Mouse (Mus musculus) forebrain, embryonic 14.5 days (tissue): ENCODE measurements at regions not wholly inside any gene's neighbourhood (a gene's known extent, or its start where the extent isn't known, plus 50 kb on each side); places are given as distances from the start of the nearest gene placed in this dataset.

Experiments used
- ATAC-seq: fragments of 200-750 bp; cut with Nextera tagmentation; 2 replicates; pipeline ENCODE4 v1.8.0; 2017; ENCODE audit warnings: mild to moderate bottlenecking, moderate library complexity
- DNase-seq: peaks from one replicate; pipeline ENCODE4 v3.0.0-alpha.2; 2015; ENCODE audit warnings: low spot score
- H3K27ac ChIP-seq: fragments of 300-500 bp; sonication (generic); 2 replicates; pipeline ENCODE4 v1.5.1; 2014; ENCODE audit warnings: low read depth, mild to moderate bottlenecking, control low read depth, low read length, moderate library complexity
- H3K27me3 ChIP-seq: fragments of 300-500 bp; sonication (generic); replicated peaks from 2 replicates; pipeline ENCODE4 v1.6.1; 2014; ENCODE audit warnings: low read length, control low read depth, mixed read lengths; ENCODE audit not compliant: control insufficient read depth, insufficient read depth
- H3K36me3 ChIP-seq: fragments of 300-500 bp; sonication (generic); 2 replicates; pipeline ENCODE4 v1.6.1; 2014; ENCODE audit warnings: low read length, control low read depth; ENCODE audit not compliant: control insufficient read depth, insufficient read depth
- H3K4me1 ChIP-seq: fragments of 300-500 bp; sonication (generic); 2 replicates; pipeline ENCODE4 v1.6.1; 2014; ENCODE audit warnings: antibody characterized with exemption, low read length, control low read depth; ENCODE audit not compliant: control insufficient read depth, insufficient read depth
- H3K4me2 ChIP-seq: fragments of 300-500 bp; sonication (generic); 2 replicates; pipeline ENCODE4 v1.6.1; 2014; ENCODE audit warnings: mild to moderate bottlenecking, control low read depth, low read length
- H3K4me3 ChIP-seq: fragments of 300-500 bp; sonication (generic); 2 replicates; pipeline ENCODE4 v1.5.1; 2014; ENCODE audit warnings: low read depth, low read length, control low read depth
- H3K9ac ChIP-seq: fragments of 300-500 bp; sonication (generic); 2 replicates; pipeline ENCODE4 v1.6.1; 2014; ENCODE audit warnings: mild to moderate bottlenecking, low read length, control low read depth, moderate library complexity
- H3K9me3 ChIP-seq: fragments of 300-500 bp; sonication (generic); replicated peaks from 2 replicates; pipeline ENCODE4 v1.6.1; 2016; ENCODE audit warnings: low read length, control low read depth, mixed read lengths; ENCODE audit not compliant: control insufficient read depth
- WGBS: fragments of 180-500 bp; shearing (Covaris S2); extraction: QIAGEN DNeasy Blood & Tissue Kit; methylation state at CpG from one replicate; pipeline ENCODE4 v1.1.7; 2014; 5-methylcytosine and 5-hydroxymethylcytosine counted together

GRCm38 (mm10) chr1:55874868-55875144 is 469.1 kb downstream of the Plcl1 start:
- no peaks in the 10 kb centered on the region for H3K9me3 ChIP-seq
- ATAC-seq = 0 out of 2 replicates have a peak, but pooled peaks have one; percentile 18
- H3K27ac ChIP-seq = no peak overlapping the region
- no peak overlapping the region for H3K9ac ChIP-seq
- no peak overlapping the region for H3K4me2 ChIP-seq
- peak; percentile 67 for DNase-seq
- WGBS = 66% methylated on average over 4 of the region's 4 CpGs
- no peaks in the 10 kb centered on the region for H3K4me1 ChIP-seq
- no peaks in the 10 kb centered on the region for H3K27me3 ChIP-seq
- H3K36me3 ChIP-seq = no peaks in the 10 kb centered on the region
- no peak overlapping the region for H3K4me3 ChIP-seq

DNA sequence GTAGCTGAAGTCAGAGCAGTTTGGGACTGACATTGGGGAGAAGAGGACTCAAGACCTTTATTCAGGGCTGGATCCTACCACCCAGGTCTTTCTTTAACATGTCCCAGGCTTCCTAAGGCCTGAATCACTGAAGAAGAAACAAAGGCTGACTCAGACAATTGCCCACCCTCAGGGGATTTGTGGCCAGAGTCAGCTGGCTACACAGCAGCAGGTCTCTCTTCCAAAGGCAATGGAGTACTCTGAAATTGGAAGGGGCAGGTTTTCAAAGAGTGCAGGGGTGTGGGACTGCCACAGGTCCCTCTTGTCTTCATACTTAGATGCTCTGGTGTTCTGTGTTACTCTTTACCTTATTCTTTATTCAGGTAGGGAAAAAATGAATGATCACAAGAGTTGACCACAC is 478.9 kb downstream of the Plcl1 start:
- Histone ChIP-seq H3K9me3 (peaks cover 4% of the 10 kb centered on the region; the same call in 1 of the 2 replicates), H3K27ac (no peak overlapping the region), H3K4me3 (no peak overlapping the region), H3K27me3 (no peaks in the 10 kb centered on the region), H3K9ac (no peak overlapping the region), H3K4me1 (peaks cover 28% of the 10 kb centered on the region), H3K4me2 (no peak overlapping the region), H3K36me3 (no peaks in the 10 kb centered on the region)
- ATAC-seq = no peak
- no peak for DNase-seq

DNA sequence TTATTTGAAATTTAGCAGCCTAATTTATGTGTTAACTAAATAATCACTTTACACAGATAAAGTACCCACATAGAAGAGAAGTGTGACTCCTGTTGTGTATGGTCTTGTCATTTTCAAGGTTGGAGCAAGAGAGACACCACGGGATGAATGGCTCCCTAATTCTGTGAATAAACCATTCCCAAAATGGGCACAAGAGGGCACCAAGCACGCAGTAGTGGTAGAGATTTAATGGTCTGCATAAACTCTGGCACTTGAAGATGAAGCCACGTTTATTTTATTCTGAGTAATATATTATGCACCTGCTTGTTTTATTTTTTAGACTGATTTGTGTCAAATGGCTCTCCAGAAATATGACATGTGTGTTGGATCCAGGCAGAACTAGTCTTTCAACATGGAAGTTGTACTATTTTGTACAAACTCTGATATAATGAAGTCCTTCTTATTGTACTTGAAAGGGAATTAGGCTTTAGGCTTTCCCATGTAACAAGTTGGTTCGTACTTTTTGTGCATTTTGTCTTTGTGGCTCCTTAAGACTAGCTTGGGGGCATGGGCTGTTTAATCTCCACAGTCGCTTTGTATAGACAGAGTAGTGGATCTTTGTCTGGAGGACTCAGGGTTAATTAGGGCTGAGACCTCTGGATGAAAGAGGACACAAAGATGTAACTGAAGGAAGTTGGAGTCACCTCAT is 480.8 kb downstream of the Plcl1 start:
- 5% methylated on average over 5 of the region's 5 CpGs for WGBS
- no peak overlapping the region for H3K27ac ChIP-seq
- peak; percentile 65 for ATAC-seq
- peak; percentile 89 for DNase-seq
- no peaks in the 10 kb centered on the region for H3K9me3 ChIP-seq
- no peak overlapping the region for H3K9ac ChIP-seq
- H3K4me2 ChIP-seq = no peak overlapping the region
- no peaks in the 10 kb centered on the region for H3K36me3 ChIP-seq
- no peak overlapping the region for H3K4me3 ChIP-seq
- peaks cover 28% of the 10 kb centered on the region for H3K4me1 ChIP-seq
- H3K27me3 ChIP-seq = peaks cover 11% of the 10 kb centered on the region; the same call in 1 of the 2 replicates

DNA sequence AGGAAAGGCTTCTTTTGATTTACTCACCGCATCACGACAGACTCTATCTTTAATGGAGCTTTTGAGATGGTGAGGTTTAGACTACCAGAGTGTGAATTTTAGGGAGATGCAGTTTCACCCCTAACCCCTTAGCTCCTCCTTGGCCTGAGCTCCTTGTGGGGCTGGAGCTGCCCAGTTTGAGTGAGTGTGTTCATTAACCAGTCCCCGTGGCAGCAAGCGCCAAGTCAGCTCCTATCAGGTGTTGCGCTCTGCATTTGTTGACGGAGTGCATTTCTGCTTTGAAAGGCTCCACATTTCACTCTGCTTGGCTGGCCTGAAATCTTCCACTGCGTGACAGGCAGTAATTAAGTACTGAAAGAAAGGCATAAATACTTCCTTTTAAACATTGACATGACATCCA is 481.7 kb downstream of the Plcl1 start:
- H3K27me3 ChIP-seq = peaks cover 17% of the 10 kb centered on the region; the same call in 1 of the 2 replicates

GRCm38 (mm10) chr1:55888711-55889366 is 483.1 kb downstream of the Plcl1 start:
- DNase-seq = peak; percentile 83
- peaks cover 19% of the 10 kb centered on the region; the same call in 1 of the 2 replicates for H3K27me3 ChIP-seq
- no peaks in the 10 kb centered on the region for H3K9me3 ChIP-seq
- peak overlapping the region; percentile 48; the same call in 1 of the 2 replicates for H3K9ac ChIP-seq
- peak; percentile 68; the same call in 1 of the 2 replicates for ATAC-seq
- no peak overlapping the region for H3K4me3 ChIP-seq
- H3K4me2 ChIP-seq = peak overlapping the region; percentile 27
- WGBS = 22% methylated on average over 17 of the region's 17 CpGs
- H3K4me1 ChIP-seq = peaks cover 28% of the 10 kb centered on the region
- H3K36me3 ChIP-seq = no peaks in the 10 kb centered on the region
- peak overlapping the region; percentile 64; the same call in 1 of the 2 replicates for H3K27ac ChIP-seq

More for the DNA sequence above, 481.7 kb downstream of the Plcl1 start:
- ATAC-seq = peak; percentile 49
- Histone ChIP-seq H3K9ac (no peak overlapping the region), H3K4me2 (no peak overlapping the region), H3K4me3 (no peak overlapping the region), H3K9me3 (no peaks in the 10 kb centered on the region), H3K4me1 (peaks cover 28% of the 10 kb centered on the region), H3K27ac (0 out of 2 replicates have a peak overlapping the region, but pooled peaks have one; percentile 24), H3K36me3 (no peaks in the 10 kb centered on the region)
- DNase-seq = peak; percentile 60
- WGBS = 15% methylated on average over 7 of the region's 7 CpGs

GRCm38 (mm10) chr1:55890511-55891151 is 484.9 kb downstream of the Plcl1 start:
- H3K27ac ChIP-seq = no peak overlapping the region
- no peak for ATAC-seq
- peaks cover 19% of the 10 kb centered on the region; the same call in 1 of the 2 replicates for H3K27me3 ChIP-seq

GRCm38 (mm10) chr1:55891894-55892293 is 486.2 kb downstream of the Plcl1 start:
- Histone ChIP-seq H3K9ac (no peak overlapping the region), H3K27me3 (peaks cover 19% of the 10 kb centered on the region; the same call in 1 of the 2 replicates), H3K4me1 (peaks cover 25% of the 10 kb centered on the region), H3K27ac (no peak overlapping the region), H3K4me3 (no peak overlapping the region), H3K4me2 (no peak overlapping the region), H3K36me3 (no peaks in the 10 kb centered on the region), H3K9me3 (no peaks in the 10 kb centered on the region)
- DNase-seq = no peak
- 82% methylated on average over 10 of the region's 10 CpGs for WGBS
- ATAC-seq = no peak

More at GRCm38 (mm10) chr1:55890511-55891151, 484.9 kb downstream of the Plcl1 start:
- H3K36me3 ChIP-seq = no peaks in the 10 kb centered on the region
- no peak overlapping the region for H3K4me3 ChIP-seq
- WGBS = 58% methylated on average over 15 of the region's 15 CpGs
- no peaks in the 10 kb centered on the region for H3K9me3 ChIP-seq
- no peak overlapping the region for H3K4me2 ChIP-seq
- no peak overlapping the region for H3K9ac ChIP-seq
- peak; percentile 85 for DNase-seq
- peaks cover 28% of the 10 kb centered on the region for H3K4me1 ChIP-seq

DNA sequence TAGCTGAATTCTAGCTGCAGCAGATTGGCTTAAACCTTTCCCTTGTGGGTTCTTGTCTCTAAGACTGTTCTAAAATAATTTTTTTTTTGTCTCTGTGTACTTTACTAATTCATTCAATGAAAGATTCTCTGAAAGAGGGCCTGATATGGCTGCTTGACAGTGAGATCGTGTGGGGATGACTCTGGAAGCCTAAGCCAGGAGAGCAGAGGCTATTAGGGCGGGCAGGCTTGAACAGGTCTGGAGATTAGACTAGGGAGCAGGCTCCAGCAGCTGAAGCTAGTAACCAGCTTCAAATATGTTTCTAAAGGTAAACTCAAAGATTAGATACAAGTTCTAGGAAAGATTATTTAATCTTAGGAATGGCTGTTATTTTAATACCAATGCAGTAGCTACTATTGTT is 491.9 kb downstream of the Plcl1 start:
- no peak for DNase-seq
- H3K27ac ChIP-seq = no peak overlapping the region
- no peak overlapping the region for H3K4me3 ChIP-seq
- 68% methylated on average over 2 of the region's 2 CpGs for WGBS
- no peak overlapping the region for H3K4me2 ChIP-seq
- H3K4me1 ChIP-seq = no peaks in the 10 kb centered on the region
- H3K9me3 ChIP-seq = no peaks in the 10 kb centered on the region
- no peak overlapping the region for H3K9ac ChIP-seq
- no peak for ATAC-seq
- H3K36me3 ChIP-seq = no peaks in the 10 kb centered on the region
- H3K27me3 ChIP-seq = 0 out of 2 replicates have a peak, but pooled peaks cover 2% of the 10 kb centered on the region
